Mouse (Mus musculus) CD8-positive naive resting alpha-beta T cell, adult 57 days (primary cell): Measurements from ENCODE around the gene Dll3. TPM values are rescaled to one million over a fixed set of nuclear protein-coding genes. Genes with fewer than 3 reads are reported as not detected.

ENCODE experiments used
- total RNA-seq: library from RNA; stranded (reverse); gene quantifications from one replicate; pipeline ENCODE4 v1.2.4, GENCODE M21; 2023

Gene Dll3
- not detected for total RNA-seq

GRCm38 (mm10) chr7:28301616-28302433 lies at the start of gene Dll3:
TSS of gene Dll3 (minus strand) at chr7:28302238.

DNA sequence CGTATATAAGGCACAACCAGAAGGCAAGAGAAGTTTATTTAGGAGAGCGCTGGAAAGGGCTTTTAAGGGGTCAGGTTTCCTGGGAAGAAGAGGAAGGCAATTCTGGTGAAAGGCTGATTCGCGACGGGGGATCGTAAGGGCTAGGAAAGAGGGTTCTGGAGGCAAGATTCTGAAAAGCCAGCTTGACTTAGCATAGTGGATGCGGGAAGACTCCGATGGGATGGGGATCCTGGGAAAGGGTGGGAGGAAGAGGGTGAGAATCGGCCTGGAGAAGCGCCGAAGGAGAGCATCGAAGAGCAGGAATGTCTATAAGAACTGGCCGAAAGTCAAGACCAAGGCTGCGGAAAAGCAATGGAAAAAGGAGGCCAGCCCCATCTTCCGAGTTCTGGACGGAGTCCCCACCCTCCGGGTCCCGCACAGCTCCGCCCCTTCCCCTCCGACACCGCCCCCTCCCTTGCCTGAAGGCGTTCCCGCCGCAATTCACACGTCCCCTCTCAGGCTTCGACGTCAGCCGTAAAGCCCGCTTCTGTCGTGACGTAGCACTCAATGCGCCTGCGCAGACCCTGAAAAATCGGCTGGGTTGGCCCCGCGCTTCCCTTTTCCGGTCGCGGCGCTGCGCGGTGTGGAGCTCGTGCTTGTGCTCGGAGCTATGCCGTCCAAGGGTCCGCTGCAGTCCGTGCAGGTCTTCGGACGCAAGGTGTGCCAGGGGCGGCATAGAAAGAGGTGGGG lies 48.3 kb upstream of the Dll3 start, which contains the start of gene Rps16:
Gene Rps16, plus strand, starts transcription at position 498 of the 729 bp plus-strand sequence.

GRCm38 (mm10) chr7:28338108-28338998 lies 36.3 kb upstream of the Dll3 start, which contains the start of gene Supt5:
TSS of gene Supt5 (minus strand) at chr7:28338746.

DNA sequence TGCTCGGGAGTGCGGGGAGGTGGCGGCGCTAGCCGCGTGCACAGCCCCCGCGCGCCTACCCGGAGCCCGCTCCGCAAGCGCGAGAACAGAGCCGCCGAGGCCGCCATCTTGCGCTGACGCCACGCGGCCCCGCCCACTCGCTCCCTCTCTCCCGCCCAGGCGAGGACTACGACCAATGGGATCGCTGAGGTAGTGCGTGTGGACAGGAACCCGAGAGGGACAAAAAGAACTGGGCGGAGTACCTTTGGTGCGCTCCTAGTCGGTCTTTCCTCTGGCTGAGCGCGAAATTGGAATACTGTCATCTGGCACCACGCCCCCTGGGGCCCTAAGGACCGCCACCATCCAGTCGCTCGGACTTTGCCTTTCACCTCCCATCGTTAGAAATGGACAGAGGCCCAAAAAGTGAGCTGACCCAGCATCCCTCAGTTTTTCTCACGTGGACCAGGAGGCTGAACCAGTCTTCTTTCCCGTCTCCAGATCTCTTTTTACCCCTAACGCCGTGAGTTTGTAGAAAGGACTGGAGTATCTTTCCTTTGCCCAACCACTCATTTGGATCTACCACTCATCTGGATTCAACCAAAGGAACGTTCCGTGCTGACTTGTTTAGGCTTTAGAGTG lies 10.0 kb upstream of the Dll3 start, which contains the start of gene Timm50:
Gene Timm50, minus strand, starts transcription at position 147 of the 618 bp plus-strand sequence.

GRCm38 (mm10) chr7:28290638-28291590 lies 11.1 kb downstream of the Dll3 start, which contains the start of gene Selenov:
TSS of gene Selenov (minus strand) at chr7:28291186.

DNA sequence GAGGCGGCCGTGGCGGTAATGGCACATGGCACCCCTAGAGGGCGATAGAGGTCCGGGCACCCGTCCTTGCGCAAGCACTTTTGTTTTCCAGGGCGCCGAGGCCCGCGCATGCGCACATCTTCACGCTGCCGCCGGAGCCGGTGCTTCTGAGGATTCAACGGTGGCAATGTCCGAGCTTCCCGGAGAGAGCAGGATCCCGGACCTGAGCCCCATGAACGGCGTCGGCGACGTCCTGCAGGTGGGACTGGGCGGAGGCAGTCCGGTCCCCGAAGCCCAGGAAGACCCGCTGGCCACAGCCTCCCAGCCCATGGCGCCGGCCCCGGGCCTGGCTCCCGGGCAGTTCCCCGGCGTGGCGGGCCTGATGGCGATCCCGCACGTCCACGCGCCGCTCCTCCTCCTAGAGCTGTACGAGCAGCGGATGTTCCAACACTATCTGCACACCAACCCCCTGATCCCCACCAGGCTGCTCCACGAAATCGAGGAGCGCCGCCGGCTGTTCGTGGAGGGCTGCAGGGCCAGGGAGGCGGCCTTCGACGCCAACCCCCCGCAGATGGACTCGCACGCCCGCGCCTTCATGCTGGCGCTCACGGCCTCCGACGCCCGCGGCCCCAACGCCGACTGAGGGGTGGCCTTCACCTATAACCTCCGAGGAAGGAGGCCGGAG lies 24.3 kb downstream of the Dll3 start, which contains the start of gene Eid2b:
Gene Eid2b, plus strand, starts transcription at position 125 of the 664 bp plus-strand sequence.

GRCm38 (mm10) chr7:28267129-28268041 lies 34.7 kb downstream of the Dll3 start, which contains the start of gene Eid2:
TSS of gene Eid2 (plus strand) at chr7:28267881.

Other genes with a start within 250 kb of the Dll3 start
- not detected for gene Fcgbp, start 231.0 kb downstream of the Dll3 start, total RNA-seq
- gene 9530053A07Rik, start 172.8 kb downstream of the Dll3 start, total RNA-seq = not detected
- gene Fbl, start 132.5 kb downstream of the Dll3 start, total RNA-seq = 194 TPM
- gene Dyrk1b, start 122.8 kb downstream of the Dll3 start, total RNA-seq = 16.6 TPM
- gene Eid2, start 34.4 kb downstream of the Dll3 start, total RNA-seq = 10.0 TPM
- gene Eid2b, start 24.5 kb downstream of the Dll3 start, total RNA-seq = 4.3 TPM
- gene Selenov, start 11.1 kb downstream of the Dll3 start, total RNA-seq = not detected
- 29.7 TPM for gene Timm50, start 9.8 kb upstream of the Dll3 start, total RNA-seq
- 160 TPM for gene Supt5, start 36.5 kb upstream of the Dll3 start, total RNA-seq
- gene Rps16, start 48.4 kb upstream of the Dll3 start, total RNA-seq = 5,585 TPM
- 155 TPM for gene Plekhg2, start 70.4 kb upstream of the Dll3 start, total RNA-seq
- 501 TPM for gene Zfp36, start 78.0 kb upstream of the Dll3 start, total RNA-seq
- 15.7 TPM for gene Med29, start 90.5 kb upstream of the Dll3 start, total RNA-seq
- 141 TPM for gene Paf1, start 90.7 kb upstream of the Dll3 start, total RNA-seq
- gene Gmfg, start 135.2 kb upstream of the Dll3 start, total RNA-seq = 234 TPM
- gene Lrfn1, start 149.7 kb upstream of the Dll3 start, total RNA-seq = 2.2 TPM
- gene Ifnl2, start 208.2 kb upstream of the Dll3 start, total RNA-seq = not detected
- not detected for gene Ifnl3, start 220.6 kb upstream of the Dll3 start, total RNA-seq
- gene Sycn, start 238.6 kb upstream of the Dll3 start, total RNA-seq = 1.0 TPM
- 0.55 TPM for gene Nccrp1, start 245.0 kb upstream of the Dll3 start, total RNA-seq